Mouse (Mus musculus) adrenal gland, adult 8-10 months (tissue): ENCODE data around the gene Cad. TPM values are rescaled to one million over a fixed set of nuclear protein-coding genes. Genes with fewer than 3 reads are reported as not detected.

Source experiments
- DNase-seq: peaks from one replicate; pipeline ENCODE4 v3.0.0; 2022
- total RNA-seq, 4 experiments: library from RNA; stranded (reverse); gene quantifications; 2 replicates each; pipeline ENCODE4 v1.2.4; 2022

Gene Cad
- total RNA-seq, 4 experiments from 2014 or later, result 23.1 to 52.0 (median 33.6) TPM

DNA sequence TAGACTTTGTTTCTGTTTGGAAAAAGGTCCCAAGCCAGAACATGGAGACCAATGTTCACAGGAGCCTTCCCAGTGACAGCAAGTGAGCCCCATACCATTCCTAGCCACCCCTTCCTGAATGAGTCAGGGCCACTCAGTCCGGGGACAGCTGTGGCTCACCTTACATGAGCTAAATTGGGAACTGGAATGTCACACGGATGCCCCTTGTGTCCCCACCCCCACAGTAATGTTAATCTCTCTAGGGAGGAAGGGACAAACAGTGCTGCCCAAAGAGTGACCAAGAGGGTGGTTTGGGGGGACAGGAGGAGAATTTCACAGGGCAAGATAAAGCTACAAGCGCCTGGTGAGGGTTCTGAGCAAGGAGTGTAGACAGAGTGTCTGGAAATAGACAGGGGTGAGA, 61.8 kb downstream of the Cad start, which contains the start of gene Trim54:
Gene Trim54, plus strand, starts transcription at position 359 of the 400 bp plus-strand sequence.
- no peak for DNase-seq

GRCm38 (mm10) chr5:31116912-31117311, 62.3 kb downstream of the Cad start:
- no peak for DNase-seq

DNA sequence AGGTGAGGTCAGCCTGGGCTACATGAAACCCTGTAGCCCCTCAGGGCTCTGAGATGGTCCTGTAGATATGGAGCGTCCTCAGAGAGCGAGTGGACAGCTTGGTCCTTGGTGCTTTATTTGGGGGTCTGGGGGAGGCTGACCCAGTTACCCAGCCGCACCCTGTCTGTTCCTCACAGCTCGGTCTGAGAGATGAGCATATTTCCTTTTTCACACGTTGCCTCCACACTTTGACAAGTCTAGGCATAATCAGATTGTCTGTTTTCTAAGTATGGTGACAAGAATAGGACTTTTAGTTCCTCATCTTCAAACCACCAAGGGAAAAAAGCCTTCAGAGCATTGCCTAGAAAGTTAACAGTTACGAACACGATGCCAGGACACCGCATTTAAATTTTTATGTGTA, 66.5 kb downstream of the Cad start:
- no peak for DNase-seq

- no peak for DNase-seq
Observed at GRCm38 (mm10) chr5:31123481-31123880, 68.9 kb downstream of the Cad start.

- no peak for DNase-seq
Observed at GRCm38 (mm10) chr5:31126050-31126449, 71.5 kb downstream of the Cad start.

Other genes starting within 250 kb of the Cad start
- gene Mapre3, start 240.1 kb upstream of the Cad start, total RNA-seq, result 10 to 100 TPM; 75.9 to 93.2 (median 85.2) TPM
- 10 to 100 TPM; 55.5 to 66.8 (median 59.6) TPM for gene Tmem214, start 186.8 kb upstream of the Cad start, total RNA-seq
- gene Agbl5, start 166.1 kb upstream of the Cad start, total RNA-seq, result 10 to 100 TPM in 3 of 4 experiments, 1 to 10 TPM in 1; 9.9 to 22.6 (median 17.7) TPM
- 100 to 1,000 TPM; 210 to 235 (median 214) TPM for gene Ost4, start 147.0 kb upstream of the Cad start, total RNA-seq
- gene Emilin1, start 141.4 kb upstream of the Cad start, total RNA-seq, result 10 to 100 TPM; 48.7 to 62.4 (median 51.8) TPM
- gene Khk, start 133.3 kb upstream of the Cad start, total RNA-seq, result 10 to 100 TPM; 60.9 to 74.4 (median 69.4) TPM
- gene Cgref1, start 109.2 kb upstream of the Cad start, total RNA-seq, result 1 to 10 TPM; 1.0 to 3.0 (median 1.8) TPM
- gene Preb, start 94.4 kb upstream of the Cad start, total RNA-seq, result 100 to 1,000 TPM; 129 to 211 (median 186) TPM
- gene Tcf23, start 86.1 kb upstream of the Cad start, total RNA-seq, result 1 to 10 TPM; 1.0 to 2.5 (median 1.4) TPM
- 100 to 1,000 TPM; 122 to 138 (median 130) TPM for gene Atraid, start 6.5 kb upstream of the Cad start, total RNA-seq
- gene Slc5a6, start 5.9 kb upstream of the Cad start, total RNA-seq, result 10 to 100 TPM; 33.5 to 46.4 (median 38.1) TPM
- not detected for gene Dnajc5g, start 51.5 kb downstream of the Cad start, total RNA-seq
- gene Slc30a3, start 53.5 kb downstream of the Cad start, total RNA-seq, result under 1 TPM in 1 of 4 experiments, not detected in 3; 0.28 TPM
- not detected for gene Trim54, start 61.9 kb downstream of the Cad start, total RNA-seq
- not detected for gene Ucn, start 84.0 kb downstream of the Cad start, total RNA-seq
- gene Mpv17, start 99.5 kb downstream of the Cad start, total RNA-seq, result 10 to 100 TPM; 63.7 to 83.4 (median 76.4) TPM
- 1 to 10 TPM in 3 of 4 experiments, under 1 TPM in 1; 0.41 to 3.9 (median 2.9) TPM for gene Gm29609, start 125.1 kb downstream of the Cad start, total RNA-seq
- gene Gtf3c2, start 125.4 kb downstream of the Cad start, total RNA-seq, result 10 to 100 TPM; 65.5 to 98.8 (median 71.9) TPM
- gene Snx17, start 138.4 kb downstream of the Cad start, total RNA-seq, result 100 to 1,000 TPM; 109 to 135 (median 126) TPM
- gene Eif2b4, start 138.7 kb downstream of the Cad start, total RNA-seq, result 10 to 100 TPM; 34.5 to 44.5 (median 38.9) TPM
- gene Zfp513, start 147.5 kb downstream of the Cad start, total RNA-seq, result 10 to 100 TPM; 23.8 to 41.1 (median 37.2) TPM
- gene Ppm1g, start 165.9 kb downstream of the Cad start, total RNA-seq, result 100 to 1,000 TPM in 3 of 4 experiments, 10 to 100 TPM in 1; 93.5 to 125 (median 105) TPM
- 100 to 1,000 TPM in 2 of 4 experiments, 10 to 100 TPM in 2; 85.7 to 104 (median 96.6) TPM for gene Nrbp1, start 186.1 kb downstream of the Cad start, total RNA-seq
- gene Gm9970, start 186.5 kb downstream of the Cad start, total RNA-seq, result under 1 TPM in 3 of 4 experiments, not detected in 1; 0.56 to 0.81 (median 0.59) TPM
- gene Krtcap3, start 196.9 kb downstream of the Cad start, total RNA-seq, result 1 to 10 TPM; 3.8 to 9.2 (median 4.6) TPM
- gene Ift172, start 236.3 kb downstream of the Cad start, total RNA-seq, result 10 to 100 TPM; 38.1 to 62.4 (median 49.5) TPM
- 10 to 100 TPM in 2 of 4 experiments, 1 to 10 TPM in 2; 6.6 to 15.1 (median 10.6) TPM for gene Fndc4, start 241.3 kb downstream of the Cad start, total RNA-seq
- gene Gckr, start 242.7 kb downstream of the Cad start, total RNA-seq, result under 1 TPM in 3 of 4 experiments, not detected in 1; 0.26 to 0.70 (median 0.49) TPM